Mouse (Mus musculus) CH12.LX (cell line): Measurements from ENCODE around the gene Ogdh.

Experiments used
- POLR2AphosphoS2 ChIP-seq: IDR thresholded peaks from 2 replicates; pipeline ENCODE4 v1.6.1; 2011; ENCODE audit warnings: low read depth, low read length, improper control_type of control experiment
- TCF12 ChIP-seq: IDR thresholded peaks from 2 replicates; pipeline ENCODE4 v1.6.1; 2014; ENCODE audit warnings: low read depth, mild to moderate bottlenecking, inconsistent platforms, low read length, improper control_type of control experiment
- ZC3H11A ChIP-seq: IDR thresholded peaks from 2 replicates; pipeline ENCODE4 v1.6.1; 2012; ENCODE audit warnings: low read depth, mild to moderate bottlenecking, inconsistent platforms, low read length, improper control_type of control experiment

- TF ChIP-seq POLR2AphosphoS2 = no peak
- TF ChIP-seq ZC3H11A = no peak
- TF ChIP-seq TCF12 = no peak
Measured at GRCm38 (mm10) chr11:6273607-6274006, 17.8 kb upstream of the Ogdh start.
